Mouse (Mus musculus): ENCODE measurements around the gene Grk3. TPM values are rescaled to one million over a fixed set of nuclear protein-coding genes. Genes with fewer than 3 reads are reported as not detected.
A peak's percentile ranks its signal among the peaks of the same experiment; 100 is the strongest.

The Grk3 gene
- polyA plus RNA-seq, 2 experiments: 1.4 to 2.0 TPM

DNA sequence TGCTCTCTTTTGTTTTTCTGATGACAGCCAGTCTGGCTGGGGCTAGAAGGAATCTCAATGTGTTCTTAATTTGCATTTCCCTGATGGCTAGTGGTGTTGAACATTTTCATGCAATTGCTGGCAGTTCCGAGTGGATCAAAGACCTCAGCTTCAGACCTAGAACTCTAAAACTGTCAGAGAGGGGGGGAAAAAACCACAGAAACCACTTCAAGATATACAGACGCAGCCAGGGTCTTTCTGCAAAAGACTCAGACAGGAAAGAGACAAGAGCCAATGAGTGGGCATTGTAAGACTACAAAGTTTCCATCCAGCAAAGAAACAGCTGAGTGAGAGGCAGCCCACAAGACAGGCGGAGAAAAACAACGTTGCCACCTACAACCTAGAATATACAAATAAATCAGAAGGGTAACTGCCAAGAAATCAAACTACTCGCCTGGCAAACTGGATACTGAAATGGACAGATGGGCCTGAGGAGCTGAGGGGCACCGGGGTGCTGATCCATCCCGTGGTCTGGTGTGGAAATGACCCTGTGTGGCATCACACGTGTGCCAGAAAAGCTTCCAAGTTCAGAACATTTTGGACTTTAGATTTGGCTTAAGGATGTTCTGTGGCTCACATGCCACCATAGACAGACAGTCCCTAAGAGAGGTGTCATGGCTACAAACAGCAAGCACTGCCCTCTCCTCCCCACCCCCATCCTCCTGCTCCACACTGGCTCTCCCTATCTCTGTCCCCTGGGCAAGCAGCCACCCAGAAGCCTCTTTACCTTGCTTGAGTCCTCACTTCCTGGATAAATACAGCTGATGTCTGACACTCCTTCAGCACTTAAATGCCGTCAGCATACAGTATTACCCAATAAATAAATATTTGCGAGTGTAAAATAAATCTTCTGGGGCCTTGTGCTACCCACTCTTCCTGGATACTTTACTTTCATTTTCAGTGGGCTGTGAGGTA lies 19.8 kb upstream of the Grk3 start:
- Histone ChIP-seq H3K36me3 (replicated peaks; ENCODE audit: control insufficient read depth, insufficient read depth, low read depth) (no peaks in the 10 kb centered on the region), H3K4me1 (replicated peaks; ENCODE audit: control insufficient read depth in 2 of 2, insufficient read depth in 2 of 2, low read length in 1 of 2) (peaks cover 0 to 5% of the 10 kb centered on the region in 2 experiments; a peak in 1 of 4 replicates), H3K27me3 (ENCODE audit: control insufficient read depth, insufficient read depth, low read length) (no peaks in the 10 kb centered on the region), H3K4me2 (ENCODE audit: low read depth) (no peak overlapping the region), H3K4me3 (ENCODE audit: insufficient read depth in 1 of 2, low read depth in 2 of 2, low read length in 2 of 2) (no peak overlapping the region), H3K9ac (replicated peaks) (no peak overlapping the region), H3K27ac (no peak overlapping the region), H3K9me3 (ENCODE audit: control insufficient read depth, low read length) (no peaks in the 10 kb centered on the region)
- WGBS (ENCODE audit: insufficient replicate concordance): 24% methylated on average over 10 of the region's 10 CpGs
- DNase-seq (ENCODE audit: low read depth in 3 of 3, low spot score in 3 of 3) (no peak), ATAC-seq (ENCODE audit: insufficient read depth) (no peak)
- no peak for TF ChIP-seq CTCF (IDR thresholded peaks at IDR 0.05; ENCODE audit: low read depth)
- TF ChIP-seq EP300 (IDR thresholded peaks at IDR 0.05; ENCODE audit: low read depth): no peak

DNA sequence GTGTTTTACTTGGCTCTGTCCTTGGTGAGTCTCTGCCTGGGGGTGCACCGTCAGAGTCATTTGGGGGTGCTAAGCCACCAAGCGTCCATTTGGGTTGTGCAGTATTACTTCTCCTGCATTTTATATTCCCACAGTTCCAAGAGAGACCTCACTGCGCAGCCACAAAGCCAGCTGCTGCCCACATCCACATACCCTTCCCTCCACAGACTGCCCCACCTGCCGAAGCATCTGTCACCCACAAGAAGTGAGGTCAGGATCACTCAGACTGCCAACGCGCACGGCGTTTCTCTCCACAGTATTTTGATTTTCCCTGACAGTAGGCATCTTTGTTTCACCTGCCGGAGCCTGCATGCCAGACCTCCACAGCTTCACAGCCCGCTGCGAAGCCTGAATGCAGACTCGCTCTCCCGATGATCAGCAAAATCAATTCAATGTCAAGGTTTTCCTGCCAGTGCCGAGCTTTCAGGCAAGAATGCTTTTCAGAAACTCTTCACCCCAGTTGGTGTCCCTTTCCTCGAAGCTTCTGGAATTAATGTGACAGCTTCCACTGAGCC lies 15.7 kb upstream of the Grk3 start:
- 70% methylated on average over 15 of the region's 15 CpGs for WGBS (ENCODE audit: insufficient replicate concordance)
- no peaks in the 10 kb centered on the region for H3K27me3 ChIP-seq (ENCODE audit: control insufficient read depth, insufficient read depth, low read length)
- no peak overlapping the region for H3K27ac ChIP-seq
- ATAC-seq (ENCODE audit: insufficient read depth): no peak
- H3K9ac ChIP-seq (replicated peaks): no peak overlapping the region
- TF ChIP-seq CTCF (IDR thresholded peaks at IDR 0.05; ENCODE audit: low read depth) (no peak), EP300 (IDR thresholded peaks at IDR 0.05; ENCODE audit: low read depth) (no peak)
- no peak overlapping the region for H3K4me3 ChIP-seq (ENCODE audit: insufficient read depth in 1 of 2, low read depth in 2 of 2, low read length in 2 of 2)
- no peak for DNase-seq (ENCODE audit: low read depth in 3 of 3, low spot score in 3 of 3)
- H3K4me2 ChIP-seq (ENCODE audit: low read depth): no peak overlapping the region
- H3K9me3 ChIP-seq (ENCODE audit: control insufficient read depth, low read length): no peaks in the 10 kb centered on the region
- peaks cover 0 to 5% of the 10 kb centered on the region in 2 experiments; a peak in 1 of 4 replicates for H3K4me1 ChIP-seq (replicated peaks; ENCODE audit: control insufficient read depth in 2 of 2, insufficient read depth in 2 of 2, low read length in 1 of 2)
- H3K36me3 ChIP-seq (replicated peaks; ENCODE audit: control insufficient read depth, insufficient read depth, low read depth): no peaks in the 10 kb centered on the region

DNA sequence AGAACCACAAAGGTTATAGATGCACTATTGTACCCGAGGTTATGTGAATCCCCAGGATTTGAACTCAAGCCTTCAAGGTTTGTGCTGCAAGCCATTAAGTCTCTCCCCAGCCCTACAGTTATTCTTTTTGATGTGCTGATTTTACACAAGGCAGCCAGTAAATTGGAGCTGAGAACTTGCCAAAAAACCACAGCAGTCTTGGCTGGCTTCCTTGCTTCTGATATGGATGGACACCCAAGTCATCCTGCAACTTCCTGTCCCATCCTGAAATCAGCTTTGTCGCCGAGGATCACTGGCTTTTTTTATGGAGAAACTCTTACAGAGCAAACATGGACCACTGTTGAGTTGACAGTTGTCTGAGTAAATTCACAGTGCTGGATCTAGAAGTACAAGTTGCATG lies 14.5 kb upstream of the Grk3 start:
- H3K4me1 ChIP-seq (replicated peaks; ENCODE audit: control insufficient read depth in 2 of 2, insufficient read depth in 2 of 2, low read length in 1 of 2): peaks cover 0 to under 1% of the 10 kb centered on the region in 2 experiments; a peak in 1 of 4 replicates
- H3K9me3 ChIP-seq (ENCODE audit: control insufficient read depth, low read length): no peaks in the 10 kb centered on the region
- H3K4me2 ChIP-seq (ENCODE audit: low read depth): no peak overlapping the region
- 44% methylated on average over 3 of the region's 3 CpGs for WGBS (ENCODE audit: insufficient replicate concordance)
- ATAC-seq (ENCODE audit: insufficient read depth) (no peak), DNase-seq (ENCODE audit: low read depth in 3 of 3, low spot score in 3 of 3) (no peak)
- no peak overlapping the region for H3K9ac ChIP-seq (replicated peaks)
- no peaks in the 10 kb centered on the region for H3K36me3 ChIP-seq (replicated peaks; ENCODE audit: control insufficient read depth, insufficient read depth, low read depth)
- H3K27me3 ChIP-seq (ENCODE audit: control insufficient read depth, insufficient read depth, low read length): no peaks in the 10 kb centered on the region
- no peak overlapping the region for H3K27ac ChIP-seq
- no peak for TF ChIP-seq EP300 (IDR thresholded peaks at IDR 0.05; ENCODE audit: low read depth)
- TF ChIP-seq CTCF (IDR thresholded peaks at IDR 0.05; ENCODE audit: low read depth): no peak
- H3K4me3 ChIP-seq (ENCODE audit: insufficient read depth in 1 of 2, low read depth in 2 of 2, low read length in 2 of 2): no peak overlapping the region

DNA sequence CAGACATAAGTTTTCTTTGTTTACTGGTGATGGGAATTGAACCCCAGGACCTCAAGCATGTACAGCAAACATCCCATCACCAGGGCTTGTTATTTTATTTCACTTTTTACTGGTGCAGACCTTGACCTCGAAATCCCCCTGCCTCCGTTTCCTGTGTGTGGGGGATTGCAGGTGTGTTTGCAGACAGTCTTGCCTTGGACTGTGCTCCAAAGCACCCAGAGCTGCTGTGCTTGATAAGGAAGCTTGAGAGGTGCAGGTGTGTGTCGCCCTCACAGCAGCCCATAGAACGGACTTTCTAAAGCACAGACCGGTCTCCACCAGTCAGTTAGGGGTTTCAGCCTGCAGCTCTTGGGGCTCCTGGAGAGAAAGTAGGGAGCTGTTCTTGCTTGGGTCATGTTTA lies 11.1 kb upstream of the Grk3 start:
- no peaks in the 10 kb centered on the region for H3K9me3 ChIP-seq (ENCODE audit: control insufficient read depth, low read length)
- no peaks in the 10 kb centered on the region for H3K36me3 ChIP-seq (replicated peaks; ENCODE audit: control insufficient read depth, insufficient read depth, low read depth)
- H3K27ac ChIP-seq: no peak overlapping the region
- TF ChIP-seq EP300 (IDR thresholded peaks at IDR 0.05; ENCODE audit: low read depth) (no peak), CTCF (IDR thresholded peaks at IDR 0.05; ENCODE audit: low read depth) (no peak)
- no peak overlapping the region for H3K9ac ChIP-seq (replicated peaks)
- no peaks in the 10 kb centered on the region for H3K27me3 ChIP-seq (ENCODE audit: control insufficient read depth, insufficient read depth, low read length)
- H3K4me2 ChIP-seq (ENCODE audit: low read depth): no peak overlapping the region
- H3K4me3 ChIP-seq (ENCODE audit: insufficient read depth in 1 of 2, low read depth in 2 of 2, low read length in 2 of 2): no peak overlapping the region
- WGBS (ENCODE audit: insufficient replicate concordance): 49% methylated on average over 5 of the region's 5 CpGs
- DNase-seq (ENCODE audit: low read depth in 3 of 3, low spot score in 3 of 3) (no peak), ATAC-seq (ENCODE audit: insufficient read depth) (no peak)
- peaks cover 0 to 5% of the 10 kb centered on the region in 2 experiments; a peak in 2 of 4 replicates for H3K4me1 ChIP-seq (replicated peaks; ENCODE audit: control insufficient read depth in 2 of 2, insufficient read depth in 2 of 2, low read length in 1 of 2)

DNA sequence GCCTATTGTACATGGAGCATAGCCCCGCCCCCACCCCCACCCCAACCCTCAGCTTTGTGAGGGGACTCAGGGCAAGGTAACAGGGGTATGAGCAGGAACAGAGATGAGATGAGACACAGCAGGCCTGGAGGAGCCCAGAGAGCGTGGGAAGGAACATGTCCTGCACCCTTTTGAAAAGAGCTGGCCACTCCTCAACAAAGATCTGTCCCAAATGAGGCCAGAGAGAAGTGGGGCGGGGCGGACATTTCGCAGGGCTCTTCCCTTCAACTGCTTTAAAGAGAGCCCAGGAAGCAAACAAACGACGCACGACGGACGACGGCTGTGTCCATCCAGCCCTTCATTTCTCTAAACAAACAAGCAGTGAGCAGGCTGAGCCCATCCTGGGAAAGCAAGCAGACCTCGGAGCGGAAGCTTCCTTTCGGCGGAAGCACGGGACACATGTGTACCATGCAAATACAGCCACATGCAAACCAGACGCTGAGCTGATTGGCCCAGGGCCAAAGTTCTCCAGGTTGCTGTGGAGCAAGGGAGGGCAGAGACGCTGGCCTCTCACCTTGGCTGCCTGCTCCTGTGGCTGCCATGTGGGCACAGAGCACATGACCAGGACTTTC lies 8.7 kb upstream of the Grk3 start:
- H3K4me1 ChIP-seq (replicated peaks; ENCODE audit: control insufficient read depth in 2 of 2, insufficient read depth in 2 of 2, low read length in 1 of 2): peaks cover 0 to 5% of the 10 kb centered on the region in 2 experiments; a peak in 2 of 4 replicates
- ATAC-seq (ENCODE audit: insufficient read depth): peak; percentile 68
- no peak overlapping the region for H3K4me2 ChIP-seq (ENCODE audit: low read depth)
- no peaks in the 10 kb centered on the region for H3K9me3 ChIP-seq (ENCODE audit: control insufficient read depth, low read length)
- no peaks in the 10 kb centered on the region for H3K36me3 ChIP-seq (replicated peaks; ENCODE audit: control insufficient read depth, insufficient read depth, low read depth)
- WGBS (ENCODE audit: insufficient replicate concordance): 26% methylated on average over 18 of the region's 18 CpGs
- DNase-seq (ENCODE audit: low read depth in 3 of 3, low spot score in 3 of 3): peak in 2 of 3 experiments; percentile 20 to 25
- H3K4me3 ChIP-seq (ENCODE audit: insufficient read depth in 1 of 2, low read depth in 2 of 2, low read length in 2 of 2): no peak overlapping the region; a peak in 1 of 4 replicates
- H3K9ac ChIP-seq (replicated peaks): no peak overlapping the region
- no peaks in the 10 kb centered on the region for H3K27me3 ChIP-seq (ENCODE audit: control insufficient read depth, insufficient read depth, low read length)
- H3K27ac ChIP-seq: no peak overlapping the region
- no peak for TF ChIP-seq CTCF (IDR thresholded peaks at IDR 0.05; ENCODE audit: low read depth)
- no peak for TF ChIP-seq EP300 (IDR thresholded peaks at IDR 0.05; ENCODE audit: low read depth)

Data from liver, embryonic 14.5 days (tissue).